Mouse (Mus musculus): ENCODE results near the gene Cntn4. TPM values are rescaled to one million over a fixed set of nuclear protein-coding genes. Genes with fewer than 3 reads are reported as not detected.

Cntn4 gene
- polyA plus RNA-seq, 1 experiment, result 0.12 TPM

GRCm38 (mm10) chr6:106422947-106423346, 745.5 kb downstream of the Cntn4 start:
- no peak for TF ChIP-seq CTCF (IDR thresholded peaks at IDR 0.05; ENCODE audit: insufficient read depth, low read length)
- no peak for TF ChIP-seq POLR2A (IDR thresholded peaks at IDR 0.05; ENCODE audit: borderline replicate concordance, extremely low read depth, low read depth, low read length)
- H3K4me3 ChIP-seq (replicated peaks; ENCODE audit: extremely low read depth, low read depth, low read length), result no peak overlapping the region
- DNase-seq, result no peak
- H3K4me1 ChIP-seq (ENCODE audit: control insufficient read depth, insufficient read depth, low read length), result no peaks in the 10 kb centered on the region

DNA sequence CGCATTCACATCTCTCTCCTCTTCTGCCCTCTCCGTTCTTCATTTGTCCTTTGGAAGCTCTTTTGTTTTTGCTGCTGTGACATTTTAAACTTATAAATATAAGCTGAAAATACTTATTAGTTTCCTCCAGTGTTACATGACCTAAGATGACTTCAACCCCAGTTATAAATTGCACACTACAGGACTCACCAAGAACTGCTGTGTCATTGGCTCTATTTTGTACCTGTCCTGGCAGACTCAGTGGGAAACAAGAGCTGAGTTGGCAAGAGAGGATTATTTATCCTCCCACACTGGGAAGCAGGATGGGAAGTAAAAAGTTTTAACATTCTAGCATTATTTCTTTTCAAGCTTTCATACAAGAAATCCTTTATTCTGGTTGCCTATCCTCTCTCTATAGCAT, 746.0 kb downstream of the Cntn4 start:
- Histone ChIP-seq H3K4me3 (replicated peaks; ENCODE audit: extremely low read depth, low read depth, low read length) (no peak overlapping the region), H3K4me1 (ENCODE audit: control insufficient read depth, insufficient read depth, low read length) (no peaks in the 10 kb centered on the region)
- no peak for TF ChIP-seq CTCF (IDR thresholded peaks at IDR 0.05; ENCODE audit: insufficient read depth, low read length)
- no peak for TF ChIP-seq POLR2A (IDR thresholded peaks at IDR 0.05; ENCODE audit: borderline replicate concordance, extremely low read depth, low read depth, low read length)
- DNase-seq, result no peak
- WGBS, result 84% methylated on average over 2 of the region's 2 CpGs

DNA sequence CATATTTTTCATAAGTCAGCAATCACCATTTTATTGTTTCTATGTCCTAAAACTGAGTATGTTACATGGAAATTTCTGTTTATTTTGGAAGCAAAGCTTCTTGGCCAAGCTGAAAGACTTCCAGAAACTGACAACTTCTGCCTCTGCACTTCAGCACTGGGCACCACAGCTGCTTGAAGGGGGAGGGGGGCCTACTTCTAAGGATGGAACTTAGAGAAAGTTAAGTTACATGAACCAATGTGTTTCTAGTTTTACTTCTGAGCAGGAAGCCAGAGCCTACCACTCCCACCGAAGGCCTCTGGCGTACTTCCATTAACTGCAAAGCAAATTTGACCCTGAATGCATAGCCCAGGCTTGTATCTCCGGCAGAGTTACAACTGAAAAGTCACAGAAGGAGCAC, 749.2 kb downstream of the Cntn4 start:
- H3K4me1 ChIP-seq (ENCODE audit: control insufficient read depth, insufficient read depth, low read length), result no peaks in the 10 kb centered on the region
- TF ChIP-seq POLR2A (IDR thresholded peaks at IDR 0.05; ENCODE audit: borderline replicate concordance, extremely low read depth, low read depth, low read length) (no peak), CTCF (IDR thresholded peaks at IDR 0.05; ENCODE audit: insufficient read depth, low read length) (no peak)
- 64% methylated on average over 3 of the region's 3 CpGs for WGBS
- H3K4me3 ChIP-seq (replicated peaks; ENCODE audit: extremely low read depth, low read depth, low read length), result no peak overlapping the region
- no peak for DNase-seq

DNA sequence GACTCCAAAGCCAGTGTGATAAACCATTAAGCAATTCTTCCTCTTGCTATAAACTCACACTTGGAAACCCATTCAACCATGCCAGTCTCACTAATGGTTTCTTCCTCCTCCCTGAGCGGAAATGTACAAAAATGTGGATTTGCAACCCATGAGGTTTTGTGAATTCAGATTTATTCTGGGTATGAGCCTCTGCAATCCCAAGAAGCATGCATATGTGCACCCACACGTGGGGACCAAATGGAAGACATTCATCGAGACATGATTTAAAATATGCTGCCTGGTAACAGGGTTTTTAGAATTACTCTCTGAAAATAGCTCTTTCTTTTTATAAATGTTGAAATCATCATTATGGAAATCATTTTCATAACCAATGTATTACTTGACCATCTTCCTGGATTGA, 754.0 kb downstream of the Cntn4 start:
- DNase-seq, result no peak
- H3K4me1 ChIP-seq (ENCODE audit: control insufficient read depth, insufficient read depth, low read length), result no peaks in the 10 kb centered on the region
- H3K4me3 ChIP-seq (replicated peaks; ENCODE audit: extremely low read depth, low read depth, low read length), result no peak overlapping the region
- no peak for TF ChIP-seq POLR2A (IDR thresholded peaks at IDR 0.05; ENCODE audit: borderline replicate concordance, extremely low read depth, low read depth, low read length)
- no peak for TF ChIP-seq CTCF (IDR thresholded peaks at IDR 0.05; ENCODE audit: insufficient read depth, low read length)
- WGBS, result 82% methylated on average over 3 of the region's 3 CpGs

- WGBS, result 41% methylated on average over 1 of the region's 1 CpGs
- no peak for DNase-seq
- TF ChIP-seq POLR2A (IDR thresholded peaks at IDR 0.05; ENCODE audit: borderline replicate concordance, extremely low read depth, low read depth, low read length) (no peak), CTCF (IDR thresholded peaks at IDR 0.05; ENCODE audit: insufficient read depth, low read length) (no peak)
- H3K4me3 ChIP-seq (replicated peaks; ENCODE audit: extremely low read depth, low read depth, low read length), result no peak overlapping the region
- H3K4me1 ChIP-seq (ENCODE audit: control insufficient read depth, insufficient read depth, low read length), result no peaks in the 10 kb centered on the region
These were observed 763.3 kb downstream of the Cntn4 start for GRCm38 (mm10) chr6:106440786-106441185.

DNA sequence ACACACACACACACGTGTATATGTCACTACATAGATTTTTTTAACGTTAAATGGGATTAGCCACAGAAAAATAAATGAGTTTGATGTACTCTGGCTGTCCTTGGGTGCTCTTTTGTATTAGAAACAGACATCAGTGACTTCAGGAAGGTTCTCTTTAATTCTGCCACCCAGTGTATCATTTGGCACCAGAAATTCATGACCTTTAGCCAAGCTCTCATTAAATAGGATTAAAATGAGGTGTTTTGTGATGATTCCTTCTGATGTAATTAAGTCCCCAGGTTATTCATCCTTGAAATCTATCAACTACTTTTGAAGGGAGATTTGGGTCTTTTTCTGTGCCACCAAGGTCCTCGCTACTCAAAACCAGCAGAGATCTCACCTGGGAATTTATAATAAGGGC, 763.8 kb downstream of the Cntn4 start:
- 58% methylated on average over 3 of the region's 3 CpGs for WGBS
- TF ChIP-seq POLR2A (IDR thresholded peaks at IDR 0.05; ENCODE audit: borderline replicate concordance, extremely low read depth, low read depth, low read length) (no peak), CTCF (IDR thresholded peaks at IDR 0.05; ENCODE audit: insufficient read depth, low read length) (no peak)
- H3K4me1 ChIP-seq (ENCODE audit: control insufficient read depth, insufficient read depth, low read length), result no peaks in the 10 kb centered on the region
- DNase-seq, result no peak
- H3K4me3 ChIP-seq (replicated peaks; ENCODE audit: extremely low read depth, low read depth, low read length), result no peak overlapping the region

DNA sequence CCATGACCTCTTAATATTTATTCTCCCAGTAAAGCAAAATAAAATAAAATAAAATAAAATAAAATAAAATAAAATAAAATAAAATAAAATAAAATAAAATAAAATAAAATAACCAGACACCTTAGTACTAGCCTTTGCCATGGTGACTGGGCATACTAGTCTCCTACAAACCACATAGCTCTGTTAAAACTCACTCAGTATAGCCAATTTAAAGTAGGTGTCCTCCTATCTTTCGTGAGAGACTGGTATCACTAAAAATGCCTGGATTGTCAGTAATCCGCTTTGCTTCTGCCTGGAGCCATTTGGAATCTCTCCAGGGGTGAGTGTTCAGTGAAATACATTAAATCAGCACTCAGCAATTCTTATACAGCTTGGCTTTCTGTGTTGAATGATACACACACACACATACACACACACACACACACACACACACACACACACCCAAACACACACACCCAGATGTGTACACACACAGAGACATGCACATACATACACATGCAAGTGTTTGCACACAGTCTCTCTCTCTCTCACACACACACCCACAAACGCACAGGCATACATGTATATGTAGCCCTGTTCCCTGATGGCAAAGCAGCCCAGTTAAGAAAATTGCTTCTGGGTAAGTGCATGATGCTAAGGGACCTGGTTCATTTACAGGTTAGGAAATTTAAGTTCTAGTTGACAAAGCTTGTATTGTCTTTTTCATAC, 776.8 kb downstream of the Cntn4 start:
- no peak overlapping the region for H3K4me3 ChIP-seq (replicated peaks; ENCODE audit: extremely low read depth, low read depth, low read length)
- TF ChIP-seq POLR2A (IDR thresholded peaks at IDR 0.05; ENCODE audit: borderline replicate concordance, extremely low read depth, low read depth, low read length), result no peak
- no peak for TF ChIP-seq CTCF (IDR thresholded peaks at IDR 0.05; ENCODE audit: insufficient read depth, low read length)
- no peak for DNase-seq
- 66% methylated on average over 3 of the region's 3 CpGs for WGBS
- H3K4me1 ChIP-seq (ENCODE audit: control insufficient read depth, insufficient read depth, low read length), result no peaks in the 10 kb centered on the region

GRCm38 (mm10) chr6:106455616-106456015, 778.2 kb downstream of the Cntn4 start:
- 81% methylated on average over 3 of the region's 3 CpGs for WGBS
- H3K4me1 ChIP-seq (ENCODE audit: control insufficient read depth, insufficient read depth, low read length), result no peaks in the 10 kb centered on the region
- H3K4me3 ChIP-seq (replicated peaks; ENCODE audit: extremely low read depth, low read depth, low read length), result no peak overlapping the region
- TF ChIP-seq POLR2A (IDR thresholded peaks at IDR 0.05; ENCODE audit: borderline replicate concordance, extremely low read depth, low read depth, low read length), result no peak
- no peak for TF ChIP-seq CTCF (IDR thresholded peaks at IDR 0.05; ENCODE audit: insufficient read depth, low read length)
- DNase-seq, result no peak

GRCm38 (mm10) chr6:106458166-106458565, 780.7 kb downstream of the Cntn4 start:
- Histone ChIP-seq H3K4me1 (ENCODE audit: control insufficient read depth, insufficient read depth, low read length) (no peaks in the 10 kb centered on the region), H3K4me3 (replicated peaks; ENCODE audit: extremely low read depth, low read depth, low read length) (no peak overlapping the region)
- 45% methylated on average over 6 of the region's 6 CpGs for WGBS
- TF ChIP-seq CTCF (IDR thresholded peaks at IDR 0.05; ENCODE audit: insufficient read depth, low read length) (no peak), POLR2A (IDR thresholded peaks at IDR 0.05; ENCODE audit: borderline replicate concordance, extremely low read depth, low read depth, low read length) (no peak)
- DNase-seq, result no peak

- H3K4me1 ChIP-seq (ENCODE audit: control insufficient read depth, insufficient read depth, low read length), result no peaks in the 10 kb centered on the region
- no peak for DNase-seq
- 85% methylated on average over 6 of the region's 6 CpGs for WGBS
- TF ChIP-seq POLR2A (IDR thresholded peaks at IDR 0.05; ENCODE audit: borderline replicate concordance, extremely low read depth, low read depth, low read length), result no peak
- TF ChIP-seq CTCF (IDR thresholded peaks at IDR 0.05; ENCODE audit: insufficient read depth, low read length), result no peak
- no peak overlapping the region for H3K4me3 ChIP-seq (replicated peaks; ENCODE audit: extremely low read depth, low read depth, low read length)
These were observed 784.9 kb downstream of the Cntn4 start for GRCm38 (mm10) chr6:106462403-106462802.
